Mouse (Mus musculus): Measurements from ENCODE around the gene Chuk.

GRCm38 (mm10) chr19:44026956-44027530, 80.2 kb downstream of the Chuk start:
- no peak for TF ChIP-seq POLR2A (IDR thresholded peaks at IDR 0.05; ENCODE audit: borderline replicate concordance, low read depth, low read length)
- no peak for TF ChIP-seq CTCF (IDR thresholded peaks at IDR 0.05; ENCODE audit: low read depth, low read length)
